Mouse (Mus musculus) Muller cell, postnatal 12 days (primary cell): ENCODE results near the gene Wee1.
A peak's percentile ranks its signal among the peaks of the same experiment; 100 is the strongest.
"Not testable (repeated sequence)": the region's sequence is repeated elsewhere in the genome, so short reads cannot be mapped to it uniquely, and the experiment has no call there.

ENCODE experiments used
- DNase-seq: peaks from one replicate; pipeline ENCODE4 v3.0.0-alpha.2; 2015; ENCODE audit errors: inconsistent ontology term

Gene Wee1

GRCm38 (mm10) chr7:110122565-110123422, 948 bp downstream of the Wee1 start:
- DNase-seq: peak; percentile 84

- peak; percentile 7 for DNase-seq
Measured at GRCm38 (mm10) chr7:110123844-110124555, 2.2 kb downstream of the Wee1 start.

- DNase-seq: no peak
Measured at GRCm38 (mm10) chr7:110128566-110128965, 6.7 kb downstream of the Wee1 start.

- DNase-seq: not testable (repeated sequence)
Measured at GRCm38 (mm10) chr7:110132272-110132671, 10.4 kb downstream of the Wee1 start.

- no peak for DNase-seq
Measured at GRCm38 (mm10) chr7:110133988-110134387, 12.1 kb downstream of the Wee1 start.

GRCm38 (mm10) chr7:110138538-110138937, 16.7 kb downstream of the Wee1 start:
- no peak for DNase-seq

- DNase-seq: no peak
Measured at GRCm38 (mm10) chr7:110143863-110144262, 22.0 kb downstream of the Wee1 start.

- DNase-seq: no peak
Measured at GRCm38 (mm10) chr7:110152891-110153290, 31.0 kb downstream of the Wee1 start.

- DNase-seq: no peak
Measured at GRCm38 (mm10) chr7:110156712-110157260, 34.9 kb downstream of the Wee1 start.

GRCm38 (mm10) chr7:110157261-110157910, 35.5 kb downstream of the Wee1 start:
- DNase-seq: no peak

GRCm38 (mm10) chr7:110158073-110158472, 36.2 kb downstream of the Wee1 start:
- DNase-seq: no peak

- not testable (repeated sequence) for DNase-seq
Measured at GRCm38 (mm10) chr7:110160109-110160508, 38.3 kb downstream of the Wee1 start.

- peak; percentile 20 for DNase-seq
Measured at GRCm38 (mm10) chr7:110160601-110161000, 38.8 kb downstream of the Wee1 start.

GRCm38 (mm10) chr7:110163024-110163423, 41.2 kb downstream of the Wee1 start:
- DNase-seq: no peak

- DNase-seq: peak; percentile 94
Measured at GRCm38 (mm10) chr7:110164103-110164681, 42.3 kb downstream of the Wee1 start.

GRCm38 (mm10) chr7:110164712-110165122, 42.9 kb downstream of the Wee1 start:
- DNase-seq: peak; percentile 95

- DNase-seq: no peak
Measured at GRCm38 (mm10) chr7:110166233-110166632, 44.4 kb downstream of the Wee1 start.

- DNase-seq: no peak
Measured at GRCm38 (mm10) chr7:110179208-110179607, 57.4 kb downstream of the Wee1 start.

- no peak for DNase-seq
Measured at GRCm38 (mm10) chr7:110180613-110181012, 58.8 kb downstream of the Wee1 start.

GRCm38 (mm10) chr7:110181446-110181845, 59.6 kb downstream of the Wee1 start:
- DNase-seq: no peak

GRCm38 (mm10) chr7:110184608-110185007, 62.8 kb downstream of the Wee1 start:
- no peak for DNase-seq

GRCm38 (mm10) chr7:110189951-110190350, 68.1 kb downstream of the Wee1 start:
- DNase-seq: no peak
